Mouse (Mus musculus): ENCODE measurements around the gene Akap6. TPM values are rescaled to one million over a fixed set of nuclear protein-coding genes. Genes with fewer than 3 reads are reported as not detected.

The Akap6 gene
- polyA plus RNA-seq, 1 experiment from 2014 or later = 0.02 TPM

- no peaks in the 10 kb centered on the region for H3K9me3 ChIP-seq (ENCODE audit: low read length)
- H3K9ac ChIP-seq (replicated peaks) = no peak overlapping the region
- H3K36me3 ChIP-seq (replicated peaks; ENCODE audit: insufficient read depth, low read length) = no peaks in the 10 kb centered on the region
- H3K4me2 ChIP-seq (ENCODE audit: low read depth, low read length) = no peak overlapping the region
- H3K27ac ChIP-seq (ENCODE audit: low read depth) = no peak overlapping the region
- TF ChIP-seq EP300 (IDR thresholded peaks at IDR 0.05; ENCODE audit: low read depth) (no peak), CTCF (IDR thresholded peaks at IDR 0.05; ENCODE audit: low read depth) (no peak)
- H3K4me3 ChIP-seq (ENCODE audit: low read depth, low read length) = no peak overlapping the region
- WGBS (ENCODE audit: insufficient replicate concordance) = 69% methylated on average over 12 of the region's 12 CpGs
- ATAC-seq (no peak), DNase-seq (no peak)
- H3K4me1 ChIP-seq (ENCODE audit: insufficient read depth) = no peaks in the 10 kb centered on the region
- no peaks in the 10 kb centered on the region for H3K27me3 ChIP-seq (ENCODE audit: insufficient read depth, low read length)
Observed at GRCm38 (mm10) chr12:52750006-52750405, 50.8 kb downstream of the Akap6 start.

GRCm38 (mm10) chr12:52755649-52756048 lies 56.5 kb downstream of the Akap6 start:
- Histone ChIP-seq H3K27ac (ENCODE audit: low read depth) (no peak overlapping the region), H3K36me3 (replicated peaks; ENCODE audit: insufficient read depth, low read length) (no peaks in the 10 kb centered on the region), H3K4me3 (ENCODE audit: low read depth, low read length) (no peak overlapping the region), H3K4me2 (ENCODE audit: low read depth, low read length) (no peak overlapping the region), H3K4me1 (ENCODE audit: insufficient read depth) (no peaks in the 10 kb centered on the region), H3K9me3 (ENCODE audit: low read length) (no peaks in the 10 kb centered on the region), H3K9ac (replicated peaks) (no peak overlapping the region), H3K27me3 (ENCODE audit: insufficient read depth, low read length) (no peaks in the 10 kb centered on the region)
- no peak for TF ChIP-seq CTCF (IDR thresholded peaks at IDR 0.05; ENCODE audit: low read depth)
- TF ChIP-seq EP300 (IDR thresholded peaks at IDR 0.05; ENCODE audit: low read depth) = no peak
- ATAC-seq (no peak), DNase-seq (no peak)
- 77% methylated on average over 2 of the region's 2 CpGs for WGBS (ENCODE audit: insufficient replicate concordance)

- Histone ChIP-seq H3K36me3 (replicated peaks; ENCODE audit: insufficient read depth, low read length) (no peaks in the 10 kb centered on the region), H3K9ac (replicated peaks) (no peak overlapping the region), H3K9me3 (ENCODE audit: low read length) (no peaks in the 10 kb centered on the region), H3K4me3 (ENCODE audit: low read depth, low read length) (no peak overlapping the region), H3K27me3 (ENCODE audit: insufficient read depth, low read length) (no peaks in the 10 kb centered on the region), H3K4me2 (ENCODE audit: low read depth, low read length) (no peak overlapping the region), H3K4me1 (ENCODE audit: insufficient read depth) (no peaks in the 10 kb centered on the region), H3K27ac (ENCODE audit: low read depth) (no peak overlapping the region)
- 33% methylated on average over 4 of the region's 4 CpGs for WGBS (ENCODE audit: insufficient replicate concordance)
- DNase-seq (no peak), ATAC-seq (no peak)
- TF ChIP-seq EP300 (IDR thresholded peaks at IDR 0.05; ENCODE audit: low read depth) (no peak), CTCF (IDR thresholded peaks at IDR 0.05; ENCODE audit: low read depth) (no peak)
Observed at GRCm38 (mm10) chr12:52757881-52758280, 58.7 kb downstream of the Akap6 start.

DNA sequence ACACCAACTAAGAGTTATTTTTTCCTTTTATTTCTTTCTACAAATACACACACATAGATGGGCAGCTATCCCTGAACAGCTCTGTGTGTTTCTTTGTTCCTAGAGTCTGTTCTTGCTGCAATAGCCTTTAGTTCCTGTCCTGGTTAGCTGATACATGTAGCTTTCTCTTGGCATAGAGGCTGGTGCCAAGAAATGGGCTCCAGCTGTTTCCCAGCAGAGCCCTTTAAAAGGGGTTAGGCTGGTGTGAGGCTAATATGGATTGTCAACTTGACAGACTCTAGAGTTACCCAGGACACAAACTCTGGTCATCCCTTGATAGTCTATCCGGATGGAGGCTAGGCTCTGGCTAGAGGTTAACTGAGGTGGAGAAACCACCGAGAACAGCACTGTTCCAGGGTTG lies 64.9 kb downstream of the Akap6 start:
- no peaks in the 10 kb centered on the region for H3K9me3 ChIP-seq (ENCODE audit: low read length)
- no peaks in the 10 kb centered on the region for H3K36me3 ChIP-seq (replicated peaks; ENCODE audit: insufficient read depth, low read length)
- 67% methylated on average over 2 of the region's 2 CpGs for WGBS (ENCODE audit: insufficient replicate concordance)
- no peak overlapping the region for H3K27ac ChIP-seq (ENCODE audit: low read depth)
- no peak overlapping the region for H3K9ac ChIP-seq (replicated peaks)
- no peak overlapping the region for H3K4me3 ChIP-seq (ENCODE audit: low read depth, low read length)
- no peaks in the 10 kb centered on the region for H3K4me1 ChIP-seq (ENCODE audit: insufficient read depth)
- ATAC-seq = no peak
- no peak for DNase-seq
- no peaks in the 10 kb centered on the region for H3K27me3 ChIP-seq (ENCODE audit: insufficient read depth, low read length)
- TF ChIP-seq CTCF (IDR thresholded peaks at IDR 0.05; ENCODE audit: low read depth) (no peak), EP300 (IDR thresholded peaks at IDR 0.05; ENCODE audit: low read depth) (no peak)
- H3K4me2 ChIP-seq (ENCODE audit: low read depth, low read length) = no peak overlapping the region

GRCm38 (mm10) chr12:52764810-52765209 lies 65.6 kb downstream of the Akap6 start:
- Histone ChIP-seq H3K36me3 (replicated peaks; ENCODE audit: insufficient read depth, low read length) (no peaks in the 10 kb centered on the region), H3K27me3 (ENCODE audit: insufficient read depth, low read length) (no peaks in the 10 kb centered on the region), H3K4me1 (ENCODE audit: insufficient read depth) (no peaks in the 10 kb centered on the region), H3K27ac (ENCODE audit: low read depth) (no peak overlapping the region), H3K9ac (replicated peaks) (no peak overlapping the region), H3K9me3 (ENCODE audit: low read length) (no peaks in the 10 kb centered on the region), H3K4me2 (ENCODE audit: low read depth, low read length) (no peak overlapping the region), H3K4me3 (ENCODE audit: low read depth, low read length) (no peak overlapping the region)
- TF ChIP-seq CTCF (IDR thresholded peaks at IDR 0.05; ENCODE audit: low read depth) = no peak
- no peak for TF ChIP-seq EP300 (IDR thresholded peaks at IDR 0.05; ENCODE audit: low read depth)
- 57% methylated on average over 3 of the region's 3 CpGs for WGBS (ENCODE audit: insufficient replicate concordance)
- no peak for DNase-seq
- no peak for ATAC-seq

GRCm38 (mm10) chr12:52769561-52769960 lies 70.4 kb downstream of the Akap6 start:
- Histone ChIP-seq H3K9ac (replicated peaks) (no peak overlapping the region), H3K4me3 (ENCODE audit: low read depth, low read length) (no peak overlapping the region), H3K4me1 (ENCODE audit: insufficient read depth) (no peaks in the 10 kb centered on the region), H3K27ac (ENCODE audit: low read depth) (no peak overlapping the region), H3K4me2 (ENCODE audit: low read depth, low read length) (no peak overlapping the region), H3K27me3 (ENCODE audit: insufficient read depth, low read length) (no peaks in the 10 kb centered on the region), H3K9me3 (ENCODE audit: low read length) (no peaks in the 10 kb centered on the region), H3K36me3 (replicated peaks; ENCODE audit: insufficient read depth, low read length) (no peaks in the 10 kb centered on the region)
- no peak for TF ChIP-seq EP300 (IDR thresholded peaks at IDR 0.05; ENCODE audit: low read depth)
- no peak for TF ChIP-seq CTCF (IDR thresholded peaks at IDR 0.05; ENCODE audit: low read depth)
- DNase-seq (no peak), ATAC-seq (no peak)
- 70% methylated on average over 3 of the region's 3 CpGs for WGBS (ENCODE audit: insufficient replicate concordance)

- DNase-seq = no peak
- no peak for ATAC-seq
- Histone ChIP-seq H3K36me3 (replicated peaks; ENCODE audit: insufficient read depth, low read length) (no peaks in the 10 kb centered on the region), H3K9ac (replicated peaks) (no peak overlapping the region), H3K4me1 (ENCODE audit: insufficient read depth) (no peaks in the 10 kb centered on the region), H3K27me3 (ENCODE audit: insufficient read depth, low read length) (no peaks in the 10 kb centered on the region), H3K9me3 (ENCODE audit: low read length) (no peaks in the 10 kb centered on the region), H3K4me2 (ENCODE audit: low read depth, low read length) (no peak overlapping the region), H3K4me3 (ENCODE audit: low read depth, low read length) (no peak overlapping the region), H3K27ac (ENCODE audit: low read depth) (no peak overlapping the region)
- 74% methylated on average over 7 of the region's 7 CpGs for WGBS (ENCODE audit: insufficient replicate concordance)
- TF ChIP-seq EP300 (IDR thresholded peaks at IDR 0.05; ENCODE audit: low read depth) = no peak
- no peak for TF ChIP-seq CTCF (IDR thresholded peaks at IDR 0.05; ENCODE audit: low read depth)
Observed at GRCm38 (mm10) chr12:52771931-52772330, 72.7 kb downstream of the Akap6 start.
